Mouse (Mus musculus) MN1 (cell line): ENCODE data around the gene Ass1.

Experiments used
- DNase-seq: peaks from one replicate; pipeline ENCODE4 v3.0.0-alpha.2; 2016; ENCODE audit warnings: low spot score

Gene Ass1

DNA sequence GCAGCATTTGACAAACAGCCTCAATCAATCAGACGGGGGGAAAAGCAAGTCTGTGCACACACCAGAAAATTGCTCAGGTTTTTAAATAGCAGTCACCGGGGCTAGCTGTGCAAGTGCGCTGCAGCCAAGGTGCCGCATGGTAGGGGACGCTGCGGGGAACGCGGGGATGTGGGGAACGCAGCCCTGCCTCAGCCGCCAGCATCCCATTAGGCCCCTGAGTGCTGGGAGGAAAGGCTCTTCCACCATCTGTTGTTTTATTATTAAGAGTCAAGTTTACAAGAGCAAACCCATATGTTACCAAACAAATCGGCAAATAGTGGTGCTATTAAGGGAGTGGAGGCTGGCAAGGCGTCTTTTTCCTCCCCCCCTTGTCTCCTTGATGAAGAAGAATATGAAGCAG, 19.2 kb downstream of the Ass1 start:
- DNase-seq, result no peak

DNA sequence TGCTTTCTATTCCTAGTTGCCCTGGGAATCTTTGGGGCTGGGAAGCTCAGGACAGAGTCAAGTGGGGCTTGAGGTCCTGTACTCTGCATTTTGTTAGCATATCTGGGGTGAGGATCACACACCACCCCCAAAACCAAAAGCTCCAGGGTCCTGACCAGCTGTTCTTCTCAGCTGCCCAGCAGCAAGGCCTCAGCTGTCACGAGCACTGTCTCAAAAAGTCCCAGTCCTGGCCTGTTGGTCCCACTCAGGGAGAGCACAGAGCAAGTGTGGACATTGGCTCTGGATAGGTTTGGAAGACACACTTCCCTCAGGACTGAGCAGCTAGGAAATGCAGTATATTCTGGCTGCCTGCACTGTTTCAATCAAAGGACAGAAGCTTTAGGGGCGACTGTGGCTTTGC, 20.5 kb downstream of the Ass1 start:
- DNase-seq, result no peak

DNA sequence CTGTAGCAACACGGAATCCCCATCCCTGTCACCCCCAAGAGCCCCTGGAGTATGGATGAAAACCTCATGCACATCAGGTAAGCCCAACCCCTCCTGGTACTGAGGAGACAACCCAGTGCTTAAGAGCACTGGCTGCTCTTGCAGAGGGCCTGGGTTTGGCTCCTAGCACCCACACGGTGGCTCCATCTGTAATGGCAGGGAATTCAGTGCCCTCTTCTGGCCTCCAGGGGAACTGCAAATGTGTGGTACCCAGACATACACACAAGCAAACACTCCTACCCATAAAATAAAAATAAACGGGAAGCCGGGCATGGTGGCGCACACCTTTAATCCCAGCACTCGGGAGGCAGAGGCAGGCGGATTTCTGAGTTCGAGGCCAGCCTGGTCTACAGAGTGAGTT, 22.3 kb downstream of the Ass1 start:
- DNase-seq, result no peak

DNA sequence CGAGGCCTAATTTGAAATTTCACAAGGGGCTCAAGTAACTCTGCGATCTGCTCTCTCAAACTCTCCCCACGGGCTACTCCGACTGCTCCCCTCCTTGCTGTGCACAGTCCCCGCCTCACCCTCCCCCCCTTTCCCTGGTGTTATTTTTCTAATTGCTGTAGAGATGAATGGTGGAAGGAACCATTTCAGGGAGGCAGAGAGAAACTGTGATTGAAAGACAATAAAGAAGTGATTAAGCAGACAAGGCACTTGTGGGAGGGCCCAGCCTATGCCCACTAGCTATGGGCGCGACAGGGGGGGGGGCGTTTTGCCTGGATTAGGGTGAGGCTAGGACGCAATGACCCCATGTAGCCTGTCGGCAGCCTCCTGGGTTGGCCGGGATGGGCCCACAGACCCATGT, 23.2 kb downstream of the Ass1 start:
- no peak for DNase-seq

DNA sequence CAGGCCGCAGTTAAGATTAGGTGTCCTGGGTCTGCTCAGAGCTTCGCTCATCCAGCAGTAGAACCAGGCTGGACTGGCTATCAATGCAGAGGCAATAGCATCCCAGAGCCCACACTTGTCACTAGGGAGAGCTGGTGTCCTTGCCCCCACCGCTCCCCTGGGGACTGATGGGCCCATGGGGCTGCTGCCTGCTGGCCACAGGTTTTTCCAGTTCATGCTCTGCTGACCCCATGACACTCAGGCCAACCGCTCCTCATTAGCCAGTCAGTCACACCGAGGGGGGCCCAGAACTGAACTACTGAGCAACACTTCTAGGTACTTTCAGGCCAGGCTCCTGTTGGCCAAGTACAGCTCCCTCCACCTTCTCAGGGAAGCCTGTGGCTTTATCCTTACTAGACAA, 24.3 kb downstream of the Ass1 start:
- no peak for DNase-seq

DNA sequence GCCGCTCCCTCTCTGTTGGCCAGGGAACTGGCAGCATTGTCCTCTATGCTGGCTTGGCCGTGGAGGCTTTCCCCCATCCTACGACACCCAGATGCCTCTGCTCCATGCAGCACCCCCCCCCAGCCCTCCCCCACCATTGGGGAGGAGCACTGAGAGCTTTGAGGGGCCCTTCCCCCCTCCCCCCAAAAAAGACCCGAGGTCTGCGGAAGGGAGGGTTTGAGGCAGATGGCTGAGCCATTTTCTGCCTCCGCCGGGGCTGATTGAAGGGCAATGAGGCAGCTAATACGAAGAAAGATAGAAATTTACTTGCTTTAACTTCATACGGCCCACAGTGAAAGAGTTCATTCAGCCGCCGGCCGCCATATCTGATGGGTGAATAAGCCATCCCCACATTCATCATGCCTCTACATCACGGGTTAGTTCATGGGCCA, 25.1 kb downstream of the Ass1 start:
- no peak for DNase-seq

DNA sequence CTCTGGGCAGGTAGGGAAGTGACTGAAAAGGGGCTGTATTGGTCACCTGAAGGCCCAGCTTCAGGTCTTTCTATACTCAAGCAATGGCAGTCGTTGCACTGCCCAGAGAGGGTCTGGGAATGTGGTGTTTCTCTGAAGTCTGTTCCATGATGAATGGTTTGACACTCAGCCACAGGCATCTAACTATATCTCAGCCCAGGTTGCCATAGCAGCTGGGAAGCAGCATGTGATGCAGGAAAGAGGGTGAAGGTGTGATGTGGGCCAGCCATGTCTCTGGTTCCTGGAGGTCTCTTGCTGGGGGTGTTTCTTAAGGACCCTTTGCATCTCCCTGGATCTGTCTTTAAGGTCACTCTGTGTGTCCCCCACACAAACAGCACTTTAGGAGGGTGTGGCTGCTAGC, 26.1 kb downstream of the Ass1 start:
- DNase-seq, result no peak

DNA sequence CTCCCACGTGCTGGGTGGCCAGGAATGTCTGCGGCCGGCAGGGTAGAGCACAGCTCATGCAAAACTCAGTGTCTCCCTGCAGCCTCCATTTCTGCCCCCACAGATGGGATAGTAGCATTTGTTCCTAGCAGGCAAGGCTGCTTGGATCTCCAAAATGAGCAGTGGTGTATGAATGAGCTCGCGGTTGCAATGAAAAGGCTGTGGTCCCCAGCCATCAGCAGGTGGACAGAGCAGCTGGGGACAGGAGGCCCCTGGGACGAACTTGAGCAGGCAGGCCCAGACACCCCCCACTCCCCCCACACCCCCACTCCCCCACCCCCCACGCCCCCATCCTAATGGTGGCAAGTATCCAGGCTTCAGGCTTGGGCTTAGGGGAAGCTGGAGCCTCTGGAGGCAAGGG, 27.1 kb downstream of the Ass1 start:
- DNase-seq, result no peak

DNA sequence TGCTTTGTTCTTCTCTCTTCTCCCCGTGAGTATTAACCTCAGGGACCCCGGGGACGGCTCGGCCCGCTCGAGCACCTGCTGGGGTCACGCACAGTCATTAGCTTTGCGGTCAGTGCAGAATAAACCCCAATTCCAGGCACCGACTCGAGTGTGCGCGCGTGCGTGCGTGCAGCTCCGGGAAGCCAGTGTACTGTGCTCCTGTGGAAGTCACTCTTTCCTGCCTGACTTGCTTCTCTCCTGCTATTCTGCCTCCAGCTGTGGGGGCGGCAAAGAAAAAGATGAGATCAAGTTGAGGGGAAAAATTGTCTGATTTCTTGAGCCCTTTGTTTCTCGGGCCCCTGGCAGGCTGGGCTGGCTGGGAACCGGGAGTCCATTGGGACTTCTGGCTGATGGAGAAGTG, 27.6 kb downstream of the Ass1 start:
- no peak for DNase-seq

DNA sequence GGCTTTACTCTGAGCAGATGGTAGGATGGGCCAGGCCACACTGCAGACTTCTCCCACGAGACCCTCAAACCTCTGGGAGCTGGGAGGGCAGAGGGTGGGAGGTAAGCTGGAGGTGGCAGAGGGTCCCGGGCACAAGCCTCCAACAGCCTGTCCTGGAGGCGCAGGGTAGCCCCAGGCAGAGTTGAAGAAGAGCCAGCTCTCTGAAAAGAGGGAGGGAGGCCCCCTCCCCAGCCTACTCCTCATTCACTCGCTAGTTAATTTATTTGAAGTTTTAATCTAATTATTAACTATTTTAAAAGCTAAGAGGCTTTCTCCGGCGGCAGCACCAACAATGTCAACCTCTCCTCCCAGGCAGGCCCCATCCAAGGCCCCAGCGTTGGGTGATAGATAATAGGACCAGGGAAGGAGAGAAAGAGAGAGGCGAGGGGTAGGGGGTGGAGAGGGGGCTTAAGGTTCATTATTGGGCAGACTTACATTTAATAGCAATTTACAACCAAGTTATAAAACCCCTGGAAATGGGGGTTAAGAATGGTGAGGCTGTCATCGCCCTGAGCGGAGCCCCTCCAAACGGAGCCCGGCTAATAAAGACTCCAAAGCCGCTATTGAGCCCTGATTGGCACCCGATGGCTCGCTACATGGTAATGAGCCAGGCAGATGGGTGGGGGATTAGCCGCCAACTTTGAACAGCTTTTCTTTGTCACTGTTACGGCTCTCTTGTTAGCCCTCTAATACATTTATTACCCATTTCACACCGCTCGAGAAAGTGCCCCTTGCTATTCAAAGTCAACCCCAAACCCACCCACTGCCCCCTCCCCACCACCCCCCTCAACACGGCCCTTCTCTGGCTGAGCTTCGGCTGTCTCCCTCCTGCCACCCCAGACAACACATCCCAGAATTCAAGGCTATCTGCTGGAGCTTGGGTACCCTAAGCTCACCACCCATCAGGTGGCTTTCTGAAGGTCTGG, 29.6 kb downstream of the Ass1 start:
- no peak for DNase-seq

DNA sequence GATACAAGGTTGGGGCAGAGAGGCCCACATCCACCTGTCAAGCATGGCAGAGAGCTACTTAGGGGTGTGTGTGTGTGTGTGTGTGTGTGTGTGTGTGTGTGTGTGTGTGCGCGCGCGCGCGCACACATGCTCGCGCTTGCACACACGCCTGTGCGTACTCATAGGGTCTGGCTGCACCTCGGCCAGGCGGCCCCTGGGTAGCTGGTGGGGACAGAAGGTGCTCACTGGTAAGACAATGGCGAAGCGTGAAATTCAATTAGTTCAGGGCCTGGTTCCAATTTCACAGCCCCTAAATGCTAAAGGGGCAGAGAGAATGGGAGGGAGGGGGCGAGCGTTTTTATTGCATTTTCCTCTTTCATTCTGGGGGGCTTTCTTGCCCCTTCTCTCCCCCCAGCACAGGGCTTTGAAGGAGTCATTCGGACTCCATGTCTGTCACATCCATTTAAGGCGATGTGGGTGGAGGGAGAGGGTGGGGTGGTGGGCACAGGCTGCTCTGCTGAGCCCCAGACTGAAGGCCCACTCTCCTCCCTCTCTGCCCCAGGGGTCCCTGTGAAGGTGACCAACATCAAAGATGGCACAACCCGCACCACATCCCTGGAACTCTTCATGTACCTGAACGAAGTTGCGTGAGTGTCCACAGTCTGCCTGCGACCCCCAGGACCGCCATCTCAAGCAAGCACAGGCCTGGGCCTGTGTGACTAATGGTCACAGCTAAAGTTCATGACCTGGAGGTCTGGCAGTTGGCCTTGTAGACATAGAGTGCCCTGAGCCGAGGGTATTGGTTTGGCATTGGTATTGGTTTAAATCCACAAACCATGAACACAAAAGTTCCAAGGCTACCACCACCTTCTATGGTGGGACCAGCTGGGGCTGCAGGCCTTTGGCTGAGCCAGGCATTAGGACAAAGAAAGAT, 30.5 kb downstream of the Ass1 start:
- peak; percentile 21 for DNase-seq

DNA sequence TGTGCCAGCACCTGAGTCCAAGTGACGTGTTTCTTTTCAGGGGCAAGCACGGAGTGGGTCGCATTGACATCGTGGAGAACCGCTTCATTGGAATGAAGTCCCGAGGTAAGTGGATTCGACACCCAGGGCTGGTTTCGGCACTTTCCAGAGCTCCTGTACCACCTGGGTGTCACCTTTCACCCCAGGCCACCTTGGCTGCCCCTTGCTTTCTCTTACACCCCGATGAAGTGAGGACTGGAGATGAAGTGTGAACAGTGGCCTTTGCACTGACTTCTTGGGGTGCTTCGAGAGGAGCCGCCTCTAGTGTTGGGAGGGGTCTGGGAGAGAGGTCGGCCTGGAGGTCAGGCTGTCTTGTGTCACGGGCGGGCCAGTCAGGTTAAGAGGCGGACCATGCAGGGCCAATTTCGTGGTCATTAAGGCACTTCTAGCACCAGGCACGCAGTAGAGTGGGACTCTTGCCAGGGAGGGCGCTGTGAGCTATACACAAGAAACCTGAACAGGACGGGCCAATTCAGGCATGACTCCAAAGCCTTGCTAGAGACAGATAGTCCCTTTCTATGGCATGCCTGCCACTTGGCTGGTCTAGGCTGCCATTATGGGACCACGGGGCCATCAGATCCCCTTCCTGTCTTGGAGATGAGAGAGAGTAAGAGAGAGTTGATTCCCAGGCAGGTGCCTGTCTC, 31.6 kb downstream of the Ass1 start:
- peak; percentile 53 for DNase-seq

DNA sequence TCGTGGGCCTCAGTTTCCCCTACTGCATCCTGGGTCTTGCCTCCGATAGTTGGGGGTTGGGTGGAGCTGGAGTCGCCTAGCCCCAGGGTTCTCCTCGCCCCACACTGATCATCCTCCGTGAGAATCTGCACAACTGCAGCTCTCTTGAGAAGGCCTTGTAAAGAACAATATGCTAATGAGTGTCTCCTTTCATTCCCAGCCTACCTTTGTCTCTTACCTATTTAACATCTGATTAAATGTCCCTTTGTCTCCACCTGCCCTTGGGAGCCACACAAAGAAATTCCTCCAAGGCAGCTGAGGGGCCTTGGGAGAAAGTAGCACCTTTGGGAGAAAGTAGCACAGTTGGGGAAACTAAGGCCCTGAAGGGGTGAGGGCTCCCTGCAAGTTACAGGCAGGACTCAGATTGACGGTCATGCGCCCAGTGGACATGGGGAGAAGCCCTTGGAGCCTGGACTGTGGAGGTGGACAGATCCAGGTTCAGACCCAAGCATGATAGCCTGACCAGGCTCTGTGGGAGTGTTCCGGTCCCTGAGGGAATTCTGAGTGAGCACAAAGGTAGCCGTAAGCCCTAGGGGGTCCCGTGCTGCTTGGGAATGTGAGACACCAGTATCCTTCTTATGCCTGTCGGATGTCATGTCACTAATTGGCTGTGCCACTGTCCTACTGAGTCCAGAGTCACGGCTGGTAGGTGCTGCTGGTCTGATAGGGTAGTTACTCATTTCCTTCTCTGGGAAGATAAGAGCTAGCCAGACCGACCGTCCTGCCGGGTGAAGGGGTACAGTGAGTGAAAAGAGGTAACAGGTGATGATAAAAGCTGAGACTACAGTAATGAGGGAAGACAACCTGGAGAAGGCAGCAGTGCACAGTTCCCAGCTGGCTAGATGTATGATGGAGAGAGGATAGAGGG, 32.9 kb downstream of the Ass1 start:
- peak; percentile 17 for DNase-seq

DNA sequence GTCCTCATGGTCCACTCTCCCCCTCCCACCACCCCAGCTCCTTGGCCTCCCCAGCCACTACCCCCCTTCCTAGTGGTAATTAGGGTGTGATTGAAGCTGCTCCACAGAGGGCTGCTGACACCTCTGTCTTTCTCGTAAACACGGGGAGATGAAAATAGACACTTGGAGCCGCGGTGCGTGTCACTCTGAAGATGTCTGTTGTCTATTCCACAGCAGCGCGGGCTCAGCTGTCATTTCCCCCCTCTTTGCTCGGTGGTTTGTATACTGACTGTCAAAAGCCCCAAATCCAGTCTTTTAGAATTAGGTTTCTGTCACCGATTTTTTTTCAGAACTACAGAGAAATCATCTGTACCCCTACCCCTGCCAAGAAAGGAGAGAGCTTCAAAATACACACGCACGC, 35.5 kb downstream of the Ass1 start:
- DNase-seq, result no peak

DNA sequence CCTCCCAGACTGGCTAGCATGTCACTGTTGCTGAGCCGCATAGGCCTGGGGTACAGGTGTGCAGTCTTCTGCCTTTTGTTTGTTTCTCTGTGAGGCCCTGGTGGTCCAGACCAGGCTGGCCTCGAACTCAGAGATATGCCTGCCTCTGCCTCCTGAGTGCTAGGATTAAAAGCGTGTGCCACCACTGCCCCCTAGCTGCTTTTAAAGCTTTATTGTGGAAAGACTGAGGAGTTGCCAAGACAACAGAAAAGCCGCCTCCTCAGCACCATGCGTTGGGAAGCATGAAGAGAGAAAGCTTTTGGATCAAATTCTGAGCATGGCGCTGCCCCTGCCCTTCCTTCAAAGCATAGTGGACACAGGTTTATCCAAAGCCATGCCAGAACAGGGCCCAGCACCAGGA, 38.8 kb downstream of the Ass1 start:
- no peak for DNase-seq

DNA sequence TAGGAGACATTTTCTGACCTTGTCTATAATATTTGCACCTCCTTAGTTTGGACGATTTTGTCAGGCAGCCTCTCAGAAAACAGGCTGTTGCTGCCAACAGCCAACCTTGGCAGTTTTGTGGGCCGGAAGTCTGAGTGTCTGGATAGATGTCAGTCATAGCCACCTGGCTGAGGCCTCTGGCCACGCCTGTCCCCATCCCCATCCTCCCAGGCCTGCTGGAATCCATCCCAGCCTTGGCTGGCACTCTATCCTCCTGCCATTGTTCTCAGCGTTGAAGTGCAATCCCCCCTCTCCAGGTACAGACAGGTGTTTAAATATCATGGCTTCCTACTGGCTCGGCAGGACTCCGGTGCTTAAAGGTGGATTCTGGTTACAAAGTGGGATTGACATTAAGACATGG, 41.3 kb downstream of the Ass1 start:
- no peak for DNase-seq

DNA sequence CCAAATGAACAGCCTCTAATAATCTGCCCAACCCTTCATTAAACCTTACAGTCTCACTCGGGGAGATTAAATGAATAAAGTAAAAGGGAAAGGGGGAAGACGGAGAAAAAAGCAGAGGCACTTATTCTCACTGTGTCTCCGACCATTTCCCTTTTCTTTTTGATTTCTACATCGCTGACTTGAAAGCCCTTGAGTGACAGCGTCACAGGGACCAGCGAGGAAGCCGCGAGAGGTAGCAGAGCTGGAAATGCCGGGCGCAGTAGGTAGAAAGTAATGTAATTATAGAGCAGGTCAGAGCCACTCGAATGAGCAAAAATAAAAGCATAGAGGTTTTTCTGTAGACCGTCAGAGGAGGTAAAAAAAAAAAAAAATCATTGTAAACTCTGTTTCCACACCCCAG, 46.5 kb downstream of the Ass1 start:
- DNase-seq, result no peak

DNA sequence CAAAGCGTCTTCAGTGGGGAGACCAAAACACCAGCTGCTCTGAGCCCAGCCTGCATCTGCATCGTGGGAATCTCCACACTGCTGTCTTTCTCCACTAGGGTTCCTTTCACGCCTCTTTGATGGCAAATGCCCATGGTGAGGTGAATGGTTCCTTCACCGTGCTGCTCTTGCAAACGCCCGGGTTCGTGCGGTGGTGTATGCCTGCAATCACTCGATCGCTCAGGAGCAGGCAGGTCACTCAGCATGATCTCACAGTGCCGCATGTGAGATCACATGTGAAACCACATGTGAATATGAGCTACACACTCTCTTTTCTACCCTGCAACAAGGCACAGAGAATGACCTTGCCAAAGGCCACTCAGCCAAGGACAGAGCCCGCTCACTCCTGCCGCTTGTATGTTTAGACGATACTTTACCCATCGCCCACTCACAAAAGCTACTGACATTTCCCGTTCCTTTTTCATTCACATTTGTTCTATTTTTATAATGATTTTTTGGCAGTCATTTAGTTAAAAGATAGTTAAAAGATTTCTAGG, 51.9 kb downstream of the Ass1 start:
- DNase-seq, result no peak

DNA sequence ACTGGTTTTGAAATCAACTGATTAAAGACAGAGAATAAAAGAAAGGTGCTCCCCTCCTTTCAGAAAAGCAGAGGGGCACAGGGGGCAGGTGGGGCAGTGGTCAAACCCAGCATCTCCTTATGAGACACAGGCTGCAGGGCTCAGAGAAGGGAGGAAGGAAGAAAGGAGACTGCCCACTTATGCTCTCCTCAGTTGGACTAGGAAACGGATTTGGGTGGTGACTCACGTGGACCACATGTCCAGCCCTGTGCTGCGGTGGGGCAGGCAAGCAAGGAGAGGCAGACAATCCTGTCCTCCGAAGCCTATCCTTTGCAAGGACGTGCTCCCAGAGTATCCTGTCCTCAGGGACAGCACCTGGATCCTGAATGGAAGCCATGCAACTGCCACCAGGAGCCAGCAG, 54.6 kb downstream of the Ass1 start:
- no peak for DNase-seq

DNA sequence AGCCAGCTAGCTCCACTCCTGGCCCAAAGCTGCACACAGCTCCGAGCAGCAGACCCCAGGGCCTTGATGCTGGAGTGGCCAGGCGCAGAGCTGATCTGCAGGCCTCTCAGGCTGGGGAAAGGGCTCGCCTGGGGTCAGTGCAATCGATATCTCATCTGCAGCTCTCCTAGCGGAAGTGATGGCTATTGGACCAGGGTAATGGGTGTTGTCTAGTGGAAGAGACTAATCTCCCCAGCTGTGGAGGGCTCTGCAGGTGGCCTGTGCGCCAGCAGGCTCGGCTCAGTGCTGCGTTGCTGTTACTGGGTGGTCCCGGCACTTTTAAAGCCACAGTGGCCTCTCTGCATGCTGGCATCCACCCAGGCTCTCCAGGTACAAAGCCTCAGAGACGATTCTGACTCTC, 55.8 kb downstream of the Ass1 start:
- DNase-seq, result no peak

DNA sequence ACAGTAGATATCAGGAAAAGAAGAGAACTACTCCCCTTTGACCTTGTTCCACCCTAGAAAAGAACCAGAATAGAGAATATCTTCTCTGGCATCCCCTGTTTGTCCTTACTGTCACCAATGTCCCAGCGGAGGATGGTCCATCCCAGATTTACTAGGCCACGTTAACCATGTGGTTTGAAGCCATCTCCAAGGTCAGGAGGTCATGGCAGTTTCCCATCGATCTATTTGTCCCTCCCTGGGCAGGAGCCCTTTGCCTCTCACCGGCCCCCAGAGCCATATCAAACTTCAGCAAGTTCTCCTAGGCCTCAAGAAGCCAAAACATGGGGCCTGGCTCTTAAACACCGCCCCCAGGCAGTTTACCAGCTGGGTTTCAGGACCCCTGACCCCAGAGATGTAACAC, 60.2 kb downstream of the Ass1 start:
- no peak for DNase-seq
